Mouse (Mus musculus): ENCODE data around the gene Gtf2h1. TPM values are rescaled to one million over a fixed set of nuclear protein-coding genes. Genes with fewer than 3 reads are reported as not detected.

The Gtf2h1 gene
- polyA plus RNA-seq, 2 experiments: 34.2 to 53.1 TPM

GRCm38 (mm10) chr7:46859031-46859430 is 63.1 kb downstream of the Gtf2h1 start:
- H3K27me3 ChIP-seq (ENCODE audit: control insufficient read depth, insufficient read depth, low read length): no peaks in the 10 kb centered on the region
- peaks cover 20% of the 10 kb centered on the region for H3K36me3 ChIP-seq (ENCODE audit: control insufficient read depth, insufficient read depth, low read length)
- no peak overlapping the region for H3K9ac ChIP-seq (ENCODE audit: low read depth, low read length, severe bottlenecking)
- WGBS: 54% methylated on average over 6 of the region's 6 CpGs
- no peaks in the 10 kb centered on the region for H3K4me1 ChIP-seq (ENCODE audit: control insufficient read depth, insufficient read depth, low read length)
- H3K9me3 ChIP-seq (ENCODE audit: control insufficient read depth, low read length): no peaks in the 10 kb centered on the region
- no peak overlapping the region for H3K4me2 ChIP-seq (replicated peaks; ENCODE audit: low read depth, low read length, severe bottlenecking)
- no peak overlapping the region for H3K4me3 ChIP-seq (replicated peaks; ENCODE audit: low read length)
- ATAC-seq (ENCODE audit: low FRiP score, low read depth) (no peak), DNase-seq (ENCODE audit: low spot score) (no peak)
- H3K27ac ChIP-seq (replicated peaks; ENCODE audit: low read depth, low read length): no peak overlapping the region
- no peak for TF ChIP-seq POLR2A (IDR thresholded peaks at IDR 0.05; ENCODE audit: borderline replicate concordance, extremely low read depth, insufficient read depth, insufficient read length)

- TF ChIP-seq POLR2A (IDR thresholded peaks at IDR 0.05; ENCODE audit: borderline replicate concordance, extremely low read depth, insufficient read depth, insufficient read length): no peak
- H3K9me3 ChIP-seq (ENCODE audit: control insufficient read depth, low read length): no peaks in the 10 kb centered on the region
- H3K4me3 ChIP-seq (replicated peaks; ENCODE audit: low read length): no peak within 1 kb of the TSS
- ATAC-seq (ENCODE audit: low FRiP score, low read depth): no peak
- H3K9ac ChIP-seq (ENCODE audit: low read depth, low read length, severe bottlenecking): no peak within 1 kb of the TSS
- 0 out of 2 replicates have a peak, but pooled peaks cover under 1% of the 10 kb centered on the region for H3K36me3 ChIP-seq (ENCODE audit: control insufficient read depth, insufficient read depth, low read length)
- 42% methylated on average over 10 of the region's 10 CpGs for WGBS
- no peaks in the 10 kb centered on the region for H3K27me3 ChIP-seq (ENCODE audit: control insufficient read depth, insufficient read depth, low read length)
- no peak within 1 kb of the TSS for H3K4me2 ChIP-seq (replicated peaks; ENCODE audit: low read depth, low read length, severe bottlenecking)
- no peak within 1 kb of the TSS for H3K27ac ChIP-seq (replicated peaks; ENCODE audit: low read depth, low read length)
- no peaks in the 10 kb centered on the region for H3K4me1 ChIP-seq (ENCODE audit: control insufficient read depth, insufficient read depth, low read length)
- DNase-seq (ENCODE audit: low spot score): no peak
These were observed 65.1 kb downstream of the Gtf2h1 start, which contains the start of gene Ldhc for GRCm38 (mm10) chr7:46860996-46861395. Gene Ldhc (plus strand): TSS chr7:46861203.

- no peak overlapping the region for H3K4me3 ChIP-seq (replicated peaks; ENCODE audit: low read length)
- H3K9ac ChIP-seq (ENCODE audit: low read depth, low read length, severe bottlenecking): no peak overlapping the region
- no peaks in the 10 kb centered on the region for H3K27me3 ChIP-seq (ENCODE audit: control insufficient read depth, insufficient read depth, low read length)
- TF ChIP-seq POLR2A (IDR thresholded peaks at IDR 0.05; ENCODE audit: borderline replicate concordance, extremely low read depth, insufficient read depth, insufficient read length): no peak
- H3K4me2 ChIP-seq (replicated peaks; ENCODE audit: low read depth, low read length, severe bottlenecking): no peak overlapping the region
- no peaks in the 10 kb centered on the region for H3K9me3 ChIP-seq (ENCODE audit: control insufficient read depth, low read length)
- ATAC-seq (ENCODE audit: low FRiP score, low read depth) (no peak), DNase-seq (ENCODE audit: low spot score) (no peak)
- H3K27ac ChIP-seq (replicated peaks; ENCODE audit: low read depth, low read length): no peak overlapping the region
- H3K36me3 ChIP-seq (ENCODE audit: control insufficient read depth, insufficient read depth, low read length): no peaks in the 10 kb centered on the region
- 73% methylated on average over 4 of the region's 4 CpGs for WGBS
- H3K4me1 ChIP-seq (ENCODE audit: control insufficient read depth, insufficient read depth, low read length): no peaks in the 10 kb centered on the region
These were observed 76.1 kb downstream of the Gtf2h1 start for GRCm38 (mm10) chr7:46871988-46872387.

Other genes with a start within 250 kb of the Gtf2h1 start
- gene Sergef, start 156.3 kb upstream of the Gtf2h1 start, polyA plus RNA-seq (2012; rRNA removed): 12.2 and 12.8 TPM in 2 replicates
- gene Sergef, start 156.3 kb upstream of the Gtf2h1 start, polyA plus RNA-seq (2014; fragmentation: Nextera tagmentation; extraction: Ambion mirVana): 12.8 and 13.1 TPM in 2 replicates
- 0.29 TPM in 2 replicates for gene Tph1, start 123.6 kb upstream of the Gtf2h1 start, polyA plus RNA-seq (2012; rRNA removed)
- 1.1 and 1.6 TPM in 2 replicates for gene Tph1, start 123.6 kb upstream of the Gtf2h1 start, polyA plus RNA-seq (2014; fragmentation: Nextera tagmentation; extraction: Ambion mirVana)
- gene Saal1, start 85.4 kb upstream of the Gtf2h1 start, polyA plus RNA-seq (2012; rRNA removed): 20.8 and 21.4 TPM in 2 replicates
- 30.6 and 33.4 TPM in 2 replicates for gene Saal1, start 85.4 kb upstream of the Gtf2h1 start, polyA plus RNA-seq (2014; fragmentation: Nextera tagmentation; extraction: Ambion mirVana)
- 0.21 and 0.22 TPM in 2 replicates for gene Saa3, start 80.4 kb upstream of the Gtf2h1 start, polyA plus RNA-seq (2012; rRNA removed)
- gene Saa3, start 80.4 kb upstream of the Gtf2h1 start, polyA plus RNA-seq (2014; fragmentation: Nextera tagmentation; extraction: Ambion mirVana): 0.19 and 0.33 TPM in 2 replicates
- gene Saa4, start 63.5 kb upstream of the Gtf2h1 start, polyA plus RNA-seq (2012; rRNA removed): 0.06 TPM in 1 of 2 replicates, not detected in the other
- not detected in 2 replicates for gene Saa4, start 63.5 kb upstream of the Gtf2h1 start, polyA plus RNA-seq (2014; fragmentation: Nextera tagmentation; extraction: Ambion mirVana)
- 0.24 and 0.68 TPM in 2 replicates for gene Saa1, start 53.1 kb upstream of the Gtf2h1 start, polyA plus RNA-seq (2012; rRNA removed)
- 0.44 and 1.5 TPM in 2 replicates for gene Saa1, start 53.1 kb upstream of the Gtf2h1 start, polyA plus RNA-seq (2014; fragmentation: Nextera tagmentation; extraction: Ambion mirVana)
- 0.27 and 0.47 TPM in 2 replicates for gene Saa2, start 44.3 kb upstream of the Gtf2h1 start, polyA plus RNA-seq (2012; rRNA removed)
- 1.1 TPM in 2 replicates for gene Saa2, start 44.3 kb upstream of the Gtf2h1 start, polyA plus RNA-seq (2014; fragmentation: Nextera tagmentation; extraction: Ambion mirVana)
- 34.2 and 36.5 TPM in 2 replicates for gene Hps5, start within 50 bp of the Gtf2h1 start, polyA plus RNA-seq (2012; rRNA removed)
- gene Hps5, start within 50 bp of the Gtf2h1 start, polyA plus RNA-seq (2014; fragmentation: Nextera tagmentation; extraction: Ambion mirVana): 20.6 and 23.6 TPM in 2 replicates
- gene Ldha, start 45.4 kb downstream of the Gtf2h1 start, polyA plus RNA-seq (2012; rRNA removed): 692 and 736 TPM in 2 replicates
- gene Ldha, start 45.4 kb downstream of the Gtf2h1 start, polyA plus RNA-seq (2014; fragmentation: Nextera tagmentation; extraction: Ambion mirVana): 1,461 and 1,594 TPM in 2 replicates
- gene Ldhc, start 65.1 kb downstream of the Gtf2h1 start, polyA plus RNA-seq (2012; rRNA removed): 0.06 TPM in 1 of 2 replicates, not detected in the other
- not detected in 2 replicates for gene Ldhc, start 65.1 kb downstream of the Gtf2h1 start, polyA plus RNA-seq (2014; fragmentation: Nextera tagmentation; extraction: Ambion mirVana)
- 86.2 and 119 TPM in 2 replicates for gene Tsg101, start 123.9 kb downstream of the Gtf2h1 start, polyA plus RNA-seq (2012; rRNA removed)
- 189 and 197 TPM in 2 replicates for gene Tsg101, start 123.9 kb downstream of the Gtf2h1 start, polyA plus RNA-seq (2014; fragmentation: Nextera tagmentation; extraction: Ambion mirVana)
- gene Uevld, start 162.4 kb downstream of the Gtf2h1 start, polyA plus RNA-seq (2012; rRNA removed): 9.4 and 10.2 TPM in 2 replicates
- gene Uevld, start 162.4 kb downstream of the Gtf2h1 start, polyA plus RNA-seq (2014; fragmentation: Nextera tagmentation; extraction: Ambion mirVana): 10.0 and 12.5 TPM in 2 replicates
- gene Gm9999, start 187.5 kb downstream of the Gtf2h1 start, polyA plus RNA-seq (2012; rRNA removed): not detected in 2 replicates
- not detected in 2 replicates for gene Gm9999, start 187.5 kb downstream of the Gtf2h1 start, polyA plus RNA-seq (2014; fragmentation: Nextera tagmentation; extraction: Ambion mirVana)
- 12.5 and 12.8 TPM in 2 replicates for gene Spty2d1, start 212.3 kb downstream of the Gtf2h1 start, polyA plus RNA-seq (2012; rRNA removed)
- gene Spty2d1, start 212.3 kb downstream of the Gtf2h1 start, polyA plus RNA-seq (2014; fragmentation: Nextera tagmentation; extraction: Ambion mirVana): 19.6 and 20.6 TPM in 2 replicates